Mouse (Mus musculus): ENCODE results near the gene Zcchc14. TPM values are rescaled to one million over a fixed set of nuclear protein-coding genes. Genes with fewer than 3 reads are reported as not detected.

Zcchc14 gene
- polyA plus RNA-seq, 2 experiments, result 22.4 to 37.9 TPM

- no peak overlapping the region for H3K4me3 ChIP-seq (replicated peaks; ENCODE audit: low read length)
- no peaks in the 10 kb centered on the region for H3K9me3 ChIP-seq (ENCODE audit: control insufficient read depth, low read length)
- no peaks in the 10 kb centered on the region for H3K27me3 ChIP-seq (ENCODE audit: control insufficient read depth, insufficient read depth, low read length)
- TF ChIP-seq POLR2A (IDR thresholded peaks at IDR 0.05; ENCODE audit: borderline replicate concordance, extremely low read depth, insufficient read depth, insufficient read length), result no peak
- no peak overlapping the region for H3K27ac ChIP-seq (replicated peaks; ENCODE audit: low read depth, low read length)
- H3K36me3 ChIP-seq (ENCODE audit: control insufficient read depth, insufficient read depth, low read length), result peaks cover 51% of the 10 kb centered on the region
- no peaks in the 10 kb centered on the region for H3K4me1 ChIP-seq (ENCODE audit: control insufficient read depth, insufficient read depth, low read length)
- no peak overlapping the region for H3K4me2 ChIP-seq (replicated peaks; ENCODE audit: low read depth, low read length, severe bottlenecking)
- no peak for DNase-seq (ENCODE audit: low spot score)
- H3K9ac ChIP-seq (ENCODE audit: low read depth, low read length, severe bottlenecking), result no peak overlapping the region
- ATAC-seq (ENCODE audit: low FRiP score, low read depth), result no peak
Observed at GRCm38 (mm10) chr8:121613419-121613818, 39.3 kb downstream of the Zcchc14 start.

GRCm38 (mm10) chr8:121609916-121610315 lies 42.8 kb downstream of the Zcchc14 start:
- TF ChIP-seq POLR2A (IDR thresholded peaks at IDR 0.05; ENCODE audit: borderline replicate concordance, extremely low read depth, insufficient read depth, insufficient read length), result no peak
- DNase-seq (ENCODE audit: low spot score), result no peak
- no peak for ATAC-seq (ENCODE audit: low FRiP score, low read depth)
- Histone ChIP-seq H3K27ac (replicated peaks; ENCODE audit: low read depth, low read length) (no peak overlapping the region), H3K36me3 (ENCODE audit: control insufficient read depth, insufficient read depth, low read length) (peaks cover 63% of the 10 kb centered on the region), H3K9ac (ENCODE audit: low read depth, low read length, severe bottlenecking) (no peak overlapping the region), H3K4me1 (ENCODE audit: control insufficient read depth, insufficient read depth, low read length) (no peaks in the 10 kb centered on the region), H3K9me3 (ENCODE audit: control insufficient read depth, low read length) (no peaks in the 10 kb centered on the region), H3K27me3 (ENCODE audit: control insufficient read depth, insufficient read depth, low read length) (no peaks in the 10 kb centered on the region), H3K4me3 (replicated peaks; ENCODE audit: low read length) (no peak overlapping the region), H3K4me2 (replicated peaks; ENCODE audit: low read depth, low read length, severe bottlenecking) (no peak overlapping the region)
- WGBS, result 86% methylated on average over 11 of the region's 11 CpGs

- no peaks in the 10 kb centered on the region for H3K4me1 ChIP-seq (ENCODE audit: control insufficient read depth, insufficient read depth, low read length)
- 94% methylated on average over 15 of the region's 15 CpGs for WGBS
- H3K27me3 ChIP-seq (ENCODE audit: control insufficient read depth, insufficient read depth, low read length), result no peaks in the 10 kb centered on the region
- H3K9me3 ChIP-seq (ENCODE audit: control insufficient read depth, low read length), result no peaks in the 10 kb centered on the region
- no peak overlapping the region for H3K9ac ChIP-seq (ENCODE audit: low read depth, low read length, severe bottlenecking)
- no peak overlapping the region for H3K4me3 ChIP-seq (replicated peaks; ENCODE audit: low read length)
- peaks cover 67% of the 10 kb centered on the region for H3K36me3 ChIP-seq (ENCODE audit: control insufficient read depth, insufficient read depth, low read length)
- TF ChIP-seq POLR2A (IDR thresholded peaks at IDR 0.05; ENCODE audit: borderline replicate concordance, extremely low read depth, insufficient read depth, insufficient read length), result no peak
- ATAC-seq (ENCODE audit: low FRiP score, low read depth) (no peak), DNase-seq (ENCODE audit: low spot score) (no peak)
- no peak overlapping the region for H3K4me2 ChIP-seq (replicated peaks; ENCODE audit: low read depth, low read length, severe bottlenecking)
- no peak overlapping the region for H3K27ac ChIP-seq (replicated peaks; ENCODE audit: low read depth, low read length)
Observed at GRCm38 (mm10) chr8:121609251-121609650, 43.5 kb downstream of the Zcchc14 start.

GRCm38 (mm10) chr8:121607661-121608060 lies 45.0 kb downstream of the Zcchc14 start:
- no peak for TF ChIP-seq POLR2A (IDR thresholded peaks at IDR 0.05; ENCODE audit: borderline replicate concordance, extremely low read depth, insufficient read depth, insufficient read length)
- Histone ChIP-seq H3K9ac (ENCODE audit: low read depth, low read length, severe bottlenecking) (no peak overlapping the region), H3K4me1 (ENCODE audit: control insufficient read depth, insufficient read depth, low read length) (no peaks in the 10 kb centered on the region), H3K9me3 (ENCODE audit: control insufficient read depth, low read length) (no peaks in the 10 kb centered on the region), H3K4me3 (replicated peaks; ENCODE audit: low read length) (no peak overlapping the region), H3K27me3 (ENCODE audit: control insufficient read depth, insufficient read depth, low read length) (no peaks in the 10 kb centered on the region), H3K4me2 (replicated peaks; ENCODE audit: low read depth, low read length, severe bottlenecking) (no peak overlapping the region), H3K36me3 (ENCODE audit: control insufficient read depth, insufficient read depth, low read length) (peaks cover 78% of the 10 kb centered on the region), H3K27ac (replicated peaks; ENCODE audit: low read depth, low read length) (no peak overlapping the region)
- 87% methylated on average over 5 of the region's 5 CpGs for WGBS
- DNase-seq (ENCODE audit: low spot score) (no peak), ATAC-seq (ENCODE audit: low FRiP score, low read depth) (no peak)

- H3K4me3 ChIP-seq (replicated peaks; ENCODE audit: low read length), result no peak overlapping the region
- H3K9ac ChIP-seq (ENCODE audit: low read depth, low read length, severe bottlenecking), result no peak overlapping the region
- no peak overlapping the region for H3K4me2 ChIP-seq (replicated peaks; ENCODE audit: low read depth, low read length, severe bottlenecking)
- no peaks in the 10 kb centered on the region for H3K4me1 ChIP-seq (ENCODE audit: control insufficient read depth, insufficient read depth, low read length)
- DNase-seq (ENCODE audit: low spot score) (no peak), ATAC-seq (ENCODE audit: low FRiP score, low read depth) (no peak)
- peaks cover 92% of the 10 kb centered on the region for H3K36me3 ChIP-seq (ENCODE audit: control insufficient read depth, insufficient read depth, low read length)
- WGBS, result 96% methylated on average over 12 of the region's 12 CpGs
- no peaks in the 10 kb centered on the region for H3K27me3 ChIP-seq (ENCODE audit: control insufficient read depth, insufficient read depth, low read length)
- no peak overlapping the region for H3K27ac ChIP-seq (replicated peaks; ENCODE audit: low read depth, low read length)
- H3K9me3 ChIP-seq (ENCODE audit: control insufficient read depth, low read length), result no peaks in the 10 kb centered on the region
- no peak for TF ChIP-seq POLR2A (IDR thresholded peaks at IDR 0.05; ENCODE audit: borderline replicate concordance, extremely low read depth, insufficient read depth, insufficient read length)
Observed at GRCm38 (mm10) chr8:121603801-121604200, 48.9 kb downstream of the Zcchc14 start.

- Histone ChIP-seq H3K4me2 (replicated peaks; ENCODE audit: low read depth, low read length, severe bottlenecking) (no peak overlapping the region), H3K4me1 (ENCODE audit: control insufficient read depth, insufficient read depth, low read length) (no peaks in the 10 kb centered on the region), H3K4me3 (replicated peaks; ENCODE audit: low read length) (no peak overlapping the region), H3K27ac (replicated peaks; ENCODE audit: low read depth, low read length) (no peak overlapping the region), H3K9me3 (ENCODE audit: control insufficient read depth, low read length) (no peaks in the 10 kb centered on the region), H3K36me3 (ENCODE audit: control insufficient read depth, insufficient read depth, low read length) (peaks cover 88% of the 10 kb centered on the region), H3K27me3 (ENCODE audit: control insufficient read depth, insufficient read depth, low read length) (no peaks in the 10 kb centered on the region), H3K9ac (ENCODE audit: low read depth, low read length, severe bottlenecking) (no peak overlapping the region)
- DNase-seq (ENCODE audit: low spot score) (peak; percentile 71), ATAC-seq (ENCODE audit: low FRiP score, low read depth) (peak; percentile 38; the same call in 1 of the 2 replicates)
- no peak for TF ChIP-seq POLR2A (IDR thresholded peaks at IDR 0.05; ENCODE audit: borderline replicate concordance, extremely low read depth, insufficient read depth, insufficient read length)
- WGBS, result 40% methylated on average over 3 of the region's 3 CpGs
Observed at GRCm38 (mm10) chr8:121602860-121603259, 49.8 kb downstream of the Zcchc14 start.

Data from limb, embryonic 14.5 days (tissue).